Mouse (Mus musculus): ENCODE measurements around the gene H3f3a.

The H3f3a gene

DNA sequence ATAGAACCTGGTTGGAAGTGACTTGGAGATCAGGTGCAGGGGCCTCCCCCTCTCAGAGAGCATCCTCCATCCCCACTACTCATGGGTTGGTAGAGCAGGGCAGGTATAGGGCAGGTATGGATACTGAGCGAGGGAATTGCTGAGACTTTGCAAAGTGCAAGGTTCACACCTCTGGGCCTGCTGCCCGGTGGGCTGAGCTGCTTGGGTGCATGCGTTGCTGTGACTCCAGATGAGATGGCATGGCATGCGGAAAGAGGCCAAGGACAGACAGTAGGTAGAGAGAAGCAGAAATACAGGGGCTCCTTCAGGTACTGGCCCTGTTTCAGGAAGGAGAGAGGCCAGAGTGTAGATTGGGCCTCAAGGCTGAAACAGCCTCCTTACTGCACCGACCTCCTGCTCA lies 32.5 kb downstream of the H3f3a start:
- DNase-seq (ENCODE audit: low spot score), result no peak

DNA sequence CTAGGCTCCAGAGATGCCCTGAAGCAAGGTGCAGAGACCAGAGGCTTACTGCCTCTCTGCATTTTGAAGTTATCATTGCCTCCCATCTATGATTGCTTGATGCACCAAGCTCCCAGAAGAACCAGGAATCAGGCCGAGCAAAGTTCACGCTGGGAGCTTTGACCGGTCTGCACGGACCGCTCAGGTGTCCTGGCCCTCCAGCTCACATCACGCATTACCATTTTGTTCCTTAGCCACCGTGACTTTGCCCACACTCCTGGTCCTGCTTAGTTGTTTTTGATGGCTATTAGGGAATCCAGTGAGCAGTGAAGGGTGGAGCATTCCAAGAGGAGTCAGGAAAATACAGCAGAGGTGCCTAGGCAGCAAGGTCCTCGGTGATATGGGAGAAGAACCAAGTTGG lies 33.5 kb downstream of the H3f3a start:
- no peak for DNase-seq (ENCODE audit: low spot score)

- DNase-seq (ENCODE audit: low spot score), result no peak
Measured at GRCm38 (mm10) chr1:180778941-180779340, 34.8 kb downstream of the H3f3a start.

GRCm38 (mm10) chr1:180778403-180778754 lies 35.4 kb downstream of the H3f3a start:
- DNase-seq (ENCODE audit: low spot score), result no peak

DNA sequence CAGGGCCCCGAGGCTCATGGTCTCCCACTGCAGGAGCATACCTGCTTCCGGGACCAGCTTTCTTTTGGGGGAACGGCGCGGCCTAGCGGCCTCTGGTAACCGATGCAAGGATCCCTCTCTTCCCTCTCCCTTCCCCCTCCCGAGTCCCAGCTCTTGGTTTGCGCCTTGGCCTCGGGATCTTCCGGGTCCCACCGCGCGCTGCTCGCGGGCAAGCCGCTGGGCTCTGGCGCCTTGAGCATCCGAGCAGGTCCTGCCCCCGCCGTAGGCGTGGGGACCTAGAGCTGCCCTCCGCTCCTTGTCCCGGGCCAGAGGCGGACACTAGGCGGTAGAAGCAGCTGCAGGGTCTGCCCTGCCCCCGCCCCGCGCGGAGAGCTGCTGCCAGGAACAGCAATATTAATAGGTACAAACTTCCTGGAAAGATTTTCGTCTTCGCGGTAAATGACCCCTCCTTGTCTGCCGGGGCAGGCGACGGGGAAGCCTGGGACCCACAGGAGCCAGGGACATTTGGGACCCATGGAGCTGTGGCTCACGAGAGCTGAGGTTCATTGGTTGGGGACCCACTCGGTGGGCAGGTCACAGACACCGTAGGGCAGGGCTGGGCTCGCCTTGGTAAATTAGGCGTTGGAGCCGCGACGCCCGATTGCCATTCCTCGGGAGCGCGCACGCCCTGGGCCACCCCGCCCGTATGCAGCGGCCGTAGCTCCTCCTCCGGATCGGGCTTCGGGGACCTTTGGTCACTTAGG lies 35.9 kb downstream of the H3f3a start:
- peak; percentile 85 for DNase-seq (ENCODE audit: low spot score)

- no peak for DNase-seq (ENCODE audit: low spot score)
Measured at GRCm38 (mm10) chr1:180777289-180777659, 36.5 kb downstream of the H3f3a start.

GRCm38 (mm10) chr1:180776494-180776893 lies 37.2 kb downstream of the H3f3a start:
- no peak for DNase-seq (ENCODE audit: low spot score)

DNA sequence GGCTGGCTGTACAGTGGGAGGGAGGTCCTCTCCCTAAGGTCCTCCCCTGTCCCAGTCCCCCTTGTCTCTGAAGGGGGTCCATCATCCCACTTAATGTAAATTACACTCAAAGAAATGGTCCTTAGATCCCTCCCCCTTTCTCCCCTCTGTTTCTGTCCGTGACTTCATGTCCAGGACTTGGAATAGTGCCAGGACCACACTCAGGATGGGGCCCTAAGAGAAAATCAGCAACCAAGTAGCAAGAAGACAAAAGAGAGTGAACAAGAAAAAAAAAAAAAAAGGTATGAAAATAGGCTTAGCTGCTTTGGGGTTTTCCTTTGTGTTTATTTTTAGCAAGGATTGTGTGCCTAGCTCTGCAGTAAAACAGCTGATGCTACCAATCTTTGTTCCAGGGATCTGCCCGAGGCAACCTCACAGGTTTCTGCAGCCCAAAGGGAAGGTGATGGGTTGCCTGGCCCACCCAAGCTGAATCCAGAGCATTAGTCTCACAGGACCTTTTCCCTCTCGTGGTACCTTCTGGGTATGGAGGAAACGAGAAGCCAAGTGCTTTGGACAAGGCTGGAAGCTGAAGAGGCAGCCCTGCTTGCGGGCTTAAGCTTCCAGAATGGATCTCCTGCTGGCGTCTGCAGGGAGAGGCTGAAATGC lies 37.8 kb downstream of the H3f3a start:
- no peak for DNase-seq (ENCODE audit: low spot score)

DNA sequence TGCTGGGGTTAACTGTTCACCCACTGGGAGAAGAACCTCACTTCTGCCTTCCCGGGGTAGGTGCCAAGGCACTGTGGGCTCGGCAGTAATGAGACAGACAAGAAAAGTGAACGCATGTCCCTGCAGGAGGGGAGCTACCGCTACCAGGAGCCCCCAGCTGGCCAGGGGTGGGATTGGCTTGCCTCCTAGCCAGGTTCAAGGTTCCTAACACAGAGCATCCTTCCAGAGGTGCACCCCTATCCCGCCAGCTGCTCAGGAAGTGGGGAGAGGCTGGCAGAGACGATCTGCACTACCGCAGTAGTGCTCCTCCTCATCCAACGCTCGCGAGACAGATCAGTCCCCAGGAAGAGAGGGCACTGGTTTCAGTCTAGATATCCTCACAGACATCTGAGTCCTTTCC lies 38.4 kb downstream of the H3f3a start:
- no peak for DNase-seq (ENCODE audit: low spot score)

DNA sequence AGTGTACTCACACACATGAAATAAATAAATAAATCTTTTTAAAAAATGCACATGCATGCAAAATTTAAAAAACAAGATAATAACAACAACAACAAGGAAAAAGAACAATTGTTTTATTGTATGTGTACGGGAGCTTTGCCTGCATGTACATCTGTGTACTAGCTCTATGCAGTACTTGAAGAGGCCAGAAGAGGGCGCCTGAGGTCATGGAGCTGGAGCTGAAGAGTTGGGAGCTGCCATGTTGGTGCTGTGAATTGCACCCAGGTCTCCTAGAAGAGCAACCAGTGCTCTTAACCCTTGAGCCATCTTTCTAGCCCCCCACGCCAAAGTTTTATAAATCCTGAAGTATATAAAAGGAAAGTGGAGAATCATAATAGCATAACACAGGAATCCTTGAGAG lies 39.1 kb downstream of the H3f3a start:
- DNase-seq (ENCODE audit: low spot score), result no peak

GRCm38 (mm10) chr1:180772291-180772690 lies 41.5 kb downstream of the H3f3a start:
- DNase-seq (ENCODE audit: low spot score), result no peak

GRCm38 (mm10) chr1:180771722-180772121 lies 42.0 kb downstream of the H3f3a start:
- DNase-seq (ENCODE audit: low spot score), result no peak

DNA sequence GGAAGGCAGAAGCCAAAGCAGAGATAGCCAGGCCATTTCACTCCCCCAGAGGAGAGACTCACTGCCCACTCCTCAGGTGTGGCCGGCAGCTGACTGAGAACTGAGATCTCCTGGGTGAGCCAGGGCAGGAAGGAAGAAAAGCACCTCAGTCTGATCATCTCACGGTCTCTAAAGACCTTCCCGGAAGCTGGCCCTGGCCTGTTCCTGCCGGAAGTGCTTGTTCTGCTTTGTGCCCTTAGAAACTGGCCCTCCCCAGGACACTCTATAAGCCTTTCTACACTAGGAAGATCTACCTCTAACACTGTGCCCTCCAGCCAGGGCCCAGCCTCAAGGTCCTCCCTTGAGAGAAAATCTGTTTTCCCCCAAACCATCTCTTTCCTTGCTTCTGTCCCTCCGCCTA lies 42.4 kb downstream of the H3f3a start:
- no peak for DNase-seq (ENCODE audit: low spot score)

DNA sequence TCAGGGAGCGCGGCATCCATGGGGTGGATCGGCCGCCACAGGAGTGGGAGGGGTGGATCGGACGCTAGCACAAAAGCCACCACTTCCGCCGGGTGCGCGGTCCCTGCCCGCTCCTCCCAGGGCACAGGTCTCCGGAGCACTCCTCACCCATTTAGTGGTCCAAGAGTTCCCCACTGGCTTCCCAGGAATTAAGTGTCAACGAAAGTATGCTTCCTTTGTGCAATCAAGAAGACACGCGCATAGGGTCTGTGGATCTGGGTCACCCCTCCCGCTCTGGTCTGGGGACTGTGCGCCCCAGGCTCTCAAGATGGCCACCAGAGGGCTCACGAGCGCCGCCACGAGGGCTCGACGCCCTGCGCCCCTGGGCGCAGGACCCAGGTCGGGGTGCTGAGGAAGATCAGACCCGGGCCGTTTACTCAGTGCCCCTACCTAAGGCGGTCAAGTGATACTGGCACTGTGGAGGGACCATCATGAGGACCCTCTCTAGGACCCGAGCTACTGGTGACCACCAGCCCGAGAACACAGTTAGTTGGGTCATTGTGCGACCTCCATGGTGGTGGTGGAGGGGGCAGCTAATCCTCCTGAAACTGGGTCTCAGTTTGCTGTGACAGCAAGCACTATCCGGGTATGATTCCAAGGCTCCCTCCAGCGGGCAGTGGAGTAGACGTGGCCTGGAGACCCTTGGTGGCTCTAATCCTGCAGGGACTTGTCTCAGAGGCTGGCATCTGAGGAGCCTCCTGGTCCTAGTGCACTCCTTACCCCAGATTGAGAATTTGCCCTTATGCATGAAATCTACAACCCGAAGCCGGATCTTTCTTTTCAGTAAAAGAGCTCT lies 45.2 kb downstream of the H3f3a start:
- DNase-seq (ENCODE audit: low spot score), result peak; percentile 53

DNA sequence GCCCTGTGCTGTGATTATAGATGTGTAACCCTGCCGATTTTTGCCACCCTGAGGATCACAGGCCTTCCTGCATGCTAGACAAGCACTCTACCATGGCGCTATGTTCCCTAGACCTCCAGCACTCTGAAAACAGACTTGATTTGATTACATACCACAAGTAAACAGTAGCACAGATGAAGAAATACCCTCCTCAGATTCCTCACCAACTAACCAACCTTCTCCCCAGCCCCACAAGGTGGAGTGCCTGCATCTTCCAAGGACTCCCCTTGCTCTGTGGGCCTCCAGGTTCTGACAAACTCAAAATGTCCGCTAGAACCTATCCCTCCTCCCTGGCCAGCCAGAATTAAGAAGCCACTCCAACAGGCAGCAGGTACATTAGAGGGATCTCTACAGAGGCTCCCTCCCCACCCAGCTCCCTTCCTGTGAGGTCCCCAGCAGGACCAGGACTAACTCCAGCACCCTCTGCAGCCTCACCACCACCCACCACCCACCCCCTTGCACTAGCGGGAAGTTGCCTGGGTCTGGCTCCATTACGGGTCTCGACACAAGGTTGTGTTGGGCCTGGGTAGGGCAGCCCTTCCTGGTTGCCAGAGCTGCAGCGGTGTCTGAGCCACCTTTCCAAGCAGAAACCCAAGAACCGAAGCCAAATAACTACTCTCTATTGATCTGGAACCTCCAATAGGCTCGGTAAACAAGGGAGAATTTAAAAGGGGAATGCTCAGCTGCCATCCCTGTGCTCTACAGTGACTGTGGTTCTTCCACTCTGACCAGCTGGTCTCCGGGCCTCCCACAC lies 46.0 kb downstream of the H3f3a start:
- no peak for DNase-seq (ENCODE audit: low spot score)

- no peak for DNase-seq (ENCODE audit: low spot score)
Measured at GRCm38 (mm10) chr1:180766557-180766956, 47.2 kb downstream of the H3f3a start.

DNA sequence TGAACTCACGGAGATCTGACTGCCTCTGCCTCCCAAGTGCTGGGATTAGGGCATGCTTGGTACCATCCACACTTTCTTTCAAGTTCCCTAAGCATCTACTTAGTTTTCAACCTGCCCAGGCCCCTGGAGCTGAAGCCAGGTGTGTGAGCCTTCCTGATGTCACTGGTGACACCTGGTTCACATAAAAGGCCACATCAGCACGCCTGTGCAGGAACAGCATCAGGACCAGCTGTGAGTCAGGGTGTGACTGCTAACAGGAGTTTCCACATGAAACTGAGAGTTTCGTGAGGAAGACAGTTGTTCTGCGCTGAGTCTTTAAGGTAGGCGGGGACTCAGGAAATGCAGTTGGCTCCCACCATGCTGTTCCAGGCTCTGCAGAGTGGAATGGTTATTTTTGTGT lies 48.4 kb downstream of the H3f3a start:
- no peak for DNase-seq (ENCODE audit: low spot score)

DNA sequence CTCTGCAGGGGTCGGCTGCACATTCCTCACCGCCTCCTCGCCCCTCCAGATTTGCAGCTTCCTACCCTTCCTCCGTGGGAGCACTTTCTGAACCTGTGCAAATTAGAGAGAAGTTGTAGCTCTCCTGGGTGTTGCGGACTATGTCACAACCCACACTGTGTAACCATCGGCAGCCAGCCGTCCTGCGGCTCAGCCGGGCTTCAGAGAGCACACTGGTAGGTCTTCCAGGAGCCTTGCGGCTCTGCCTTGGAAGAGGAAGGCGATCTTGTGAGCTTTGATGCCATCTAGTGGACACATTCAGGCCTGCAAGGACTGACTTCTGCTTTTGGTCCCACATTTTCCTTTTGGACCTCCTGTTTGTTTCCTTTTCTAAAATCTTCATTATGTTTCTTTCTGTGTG lies 49.9 kb downstream of the H3f3a start:
- DNase-seq (ENCODE audit: low spot score), result peak; percentile 79

DNA sequence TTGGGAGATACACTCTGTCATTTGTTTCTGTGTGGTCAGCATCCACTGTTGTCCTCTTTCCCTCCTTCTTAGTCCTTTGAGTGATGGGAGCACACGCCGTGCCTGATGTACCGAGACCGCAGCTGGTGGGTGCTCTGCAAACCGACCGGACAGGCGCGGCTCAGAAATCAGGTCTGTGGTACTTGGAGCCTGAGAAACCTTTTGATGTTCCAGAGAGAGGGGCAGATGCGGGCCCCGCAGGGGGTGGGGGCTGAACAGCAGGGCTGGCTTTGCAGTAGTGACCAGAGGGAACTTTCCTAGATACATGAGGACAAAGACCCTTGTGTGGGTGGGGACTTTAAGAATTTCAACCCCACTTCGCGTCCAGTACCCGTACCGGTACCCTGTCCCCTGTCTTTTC lies 50.4 kb downstream of the H3f3a start:
- DNase-seq (ENCODE audit: low spot score), result no peak

DNA sequence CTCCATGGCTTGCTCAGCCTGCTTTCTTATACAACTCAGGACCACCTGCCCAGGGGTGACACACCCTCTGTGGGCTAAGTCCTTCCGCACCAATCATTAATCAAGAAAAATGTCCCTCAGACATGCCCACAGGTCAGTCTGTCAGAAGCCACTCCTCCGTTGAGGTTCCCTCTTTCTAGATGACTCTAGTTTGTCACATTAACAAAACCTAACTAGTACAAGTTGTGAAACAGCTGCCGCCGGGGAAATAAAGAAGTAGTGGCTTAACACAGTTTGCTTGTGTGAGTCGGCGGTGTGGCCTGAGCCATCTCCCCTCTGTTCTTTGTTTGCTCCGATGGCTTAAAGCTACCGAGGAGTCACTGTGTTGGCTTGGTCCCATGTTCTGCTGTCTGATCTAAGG lies 51.1 kb downstream of the H3f3a start:
- DNase-seq (ENCODE audit: low spot score), result no peak

DNA sequence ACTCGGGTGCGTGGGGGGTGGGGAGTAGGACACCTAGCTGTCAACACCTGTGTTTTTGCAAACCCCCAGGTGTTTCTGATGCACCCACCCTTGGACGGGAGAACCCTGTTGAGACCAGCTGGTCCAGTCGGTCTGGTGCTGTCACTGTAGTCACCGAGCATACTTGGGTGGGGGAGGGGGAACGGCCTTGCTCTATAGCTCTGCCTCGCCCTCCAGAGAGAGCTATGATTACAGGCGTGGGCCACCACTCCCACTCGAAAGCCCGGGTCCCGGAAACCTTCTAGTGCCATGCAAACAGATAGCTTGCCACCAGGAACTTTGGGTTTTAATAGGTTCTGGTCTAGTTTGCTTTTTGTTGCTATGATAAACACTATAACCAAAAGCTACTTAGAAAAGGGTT lies 51.6 kb downstream of the H3f3a start:
- DNase-seq (ENCODE audit: low spot score), result no peak

GRCm38 (mm10) chr1:180757956-180758520 lies 55.7 kb downstream of the H3f3a start:
- DNase-seq (ENCODE audit: low spot score), result no peak

All from ovary, adult 18-20 months (tissue).